Mouse (Mus musculus) embryo, embryonic 10 days (tissue): Measurements from ENCODE around the gene Gpr88.

Experiments used
- DNase-seq: peaks from one replicate; pipeline ENCODE4 v3.0.0-alpha.2; 2015; ENCODE audit warnings: low spot score

The Gpr88 gene

GRCm38 (mm10) chr3:116253077-116253531 is at the start of gene Gpr88:
Gpr88 (minus strand) TSS chr3:116253503.
- peak; percentile 31 for DNase-seq

- DNase-seq, result no peak
Measured at GRCm38 (mm10) chr3:116302581-116302980, 49.3 kb upstream of the Gpr88 start.

- no peak for DNase-seq
Measured at GRCm38 (mm10) chr3:116301754-116302153, 48.5 kb upstream of the Gpr88 start.

GRCm38 (mm10) chr3:116298727-116299126 is 45.4 kb upstream of the Gpr88 start:
- no peak for DNase-seq

GRCm38 (mm10) chr3:116298003-116298402 is 44.7 kb upstream of the Gpr88 start:
- DNase-seq, result no peak

- DNase-seq, result no peak
Measured at GRCm38 (mm10) chr3:116297170-116297569, 43.9 kb upstream of the Gpr88 start.

- DNase-seq, result no peak
Measured at GRCm38 (mm10) chr3:116290041-116290815, 36.9 kb upstream of the Gpr88 start.

- DNase-seq, result no peak
Measured at GRCm38 (mm10) chr3:116288833-116289232, 35.5 kb upstream of the Gpr88 start.

- DNase-seq, result no peak
Measured at GRCm38 (mm10) chr3:116284735-116285134, 31.4 kb upstream of the Gpr88 start.

- DNase-seq, result no peak
Measured at GRCm38 (mm10) chr3:116283996-116284395, 30.7 kb upstream of the Gpr88 start.

GRCm38 (mm10) chr3:116281663-116282062 is 28.4 kb upstream of the Gpr88 start:
- no peak for DNase-seq

GRCm38 (mm10) chr3:116277146-116277545 is 23.8 kb upstream of the Gpr88 start:
- DNase-seq, result no peak

- no peak for DNase-seq
Measured at GRCm38 (mm10) chr3:116271679-116272078, 18.4 kb upstream of the Gpr88 start.

- DNase-seq, result no peak
Measured at GRCm38 (mm10) chr3:116267036-116267654, 13.8 kb upstream of the Gpr88 start.

GRCm38 (mm10) chr3:116266360-116266759 is 13.1 kb upstream of the Gpr88 start:
- DNase-seq, result no peak

GRCm38 (mm10) chr3:116263977-116264376 is 10.7 kb upstream of the Gpr88 start:
- DNase-seq, result no peak

- no peak for DNase-seq
Measured at GRCm38 (mm10) chr3:116263061-116263460, 9.8 kb upstream of the Gpr88 start.

GRCm38 (mm10) chr3:116256104-116256503 is 2.8 kb upstream of the Gpr88 start:
- no peak for DNase-seq

- peak; percentile 68 for DNase-seq
Measured at GRCm38 (mm10) chr3:116252255-116253040, 855 bp downstream of the Gpr88 start.

GRCm38 (mm10) chr3:116251481-116252254 is 1.6 kb downstream of the Gpr88 start:
- DNase-seq, result peak; percentile 50

- no peak for DNase-seq
Measured at GRCm38 (mm10) chr3:116249026-116249425, 4.3 kb downstream of the Gpr88 start.

- no peak for DNase-seq
Measured at GRCm38 (mm10) chr3:116244476-116244875, 8.8 kb downstream of the Gpr88 start.
